Mouse (Mus musculus) ES-E14 (cell line): Measurements from ENCODE around the gene Robo2. TPM values are rescaled to one million over a fixed set of nuclear protein-coding genes. Genes with fewer than 3 reads are reported as not detected.

Experiments used
- DNase-seq: peaks from one replicate; pipeline ENCODE4 v3.0.0-alpha.2; 2013; ENCODE audit warnings: low read depth, low spot score
- H3K27ac ChIP-seq: 2 replicates; pipeline ENCODE4 v1.5.1; 2012; ENCODE audit warnings: low read depth, mild to moderate bottlenecking, low read length, moderate library complexity, mixed read lengths; ENCODE audit not compliant: poor library complexity, insufficient read depth, severe bottlenecking
- H3K36me3 ChIP-seq: 2 replicates; pipeline ENCODE4 v1.6.1; 2012; ENCODE audit warnings: mild to moderate bottlenecking, low read length, moderate library complexity, mixed read lengths; ENCODE audit not compliant: control insufficient read depth, poor library complexity, insufficient read depth, severe bottlenecking
- H3K4me1 ChIP-seq, 2 experiments: fragments of 150-350 bp in 1 of 2; sonication (generic) in 1 of 2; 2 replicates each; pipeline ENCODE4 v1.6.1; 2012; ENCODE audit warnings: low read length in 2 of 2, mild to moderate bottlenecking in 1 of 2, mixed read lengths in 1 of 2; ENCODE audit not compliant: control insufficient read depth in 2 of 2, insufficient read depth in 2 of 2, poor library complexity in 1 of 2
- H3K4me3 ChIP-seq, 2 experiments: fragments of 150-350 bp in 1 of 2; sonication (generic) in 1 of 2; 2 replicates each; pipeline ENCODE4 v1.5.1; 2012; ENCODE audit warnings: low read length in 2 of 2, low read depth in 1 of 2, mild to moderate bottlenecking in 1 of 2, mixed read lengths in 1 of 2; ENCODE audit not compliant: insufficient read depth in 1 of 2, poor library complexity in 1 of 2, severe bottlenecking in 1 of 2
- H3K9ac ChIP-seq: 2 replicates; pipeline ENCODE4 v1.6.1; 2012; ENCODE audit warnings: low read depth, mild to moderate bottlenecking, low read length, mixed read lengths; ENCODE audit not compliant: poor library complexity, insufficient read depth, severe bottlenecking
- H3K9me3 ChIP-seq: fragments of 150-350 bp; sonication (generic); 2 replicates; pipeline ENCODE4 v1.6.1; 2012; ENCODE audit warnings: low read depth, mild to moderate bottlenecking, low read length; ENCODE audit not compliant: control insufficient read depth, insufficient read depth
- CHD2 ChIP-seq: IDR thresholded peaks from 2 replicates; pipeline ENCODE4 v1.6.1; 2014; ENCODE audit warnings: mild to moderate bottlenecking, low read depth, low read length, inconsistent platforms
- HCFC1 ChIP-seq: IDR thresholded peaks from 2 replicates; pipeline ENCODE4 v1.6.1; 2012; ENCODE audit warnings: low read length, inconsistent platforms, borderline replicate concordance; ENCODE audit not compliant: insufficient read depth
- MAFK ChIP-seq: IDR thresholded peaks from 2 replicates; pipeline ENCODE4 v1.6.1; 2014; ENCODE audit warnings: mild to moderate bottlenecking, low read depth, low read length, inconsistent platforms; ENCODE audit not compliant: insufficient read depth
- ZC3H11A ChIP-seq: IDR thresholded peaks from 2 replicates; pipeline ENCODE4 v1.6.1; 2012; ENCODE audit warnings: low read depth, mild to moderate bottlenecking, inconsistent platforms, low read length, borderline replicate concordance
- ZNF384 ChIP-seq: IDR thresholded peaks from 2 replicates; pipeline ENCODE4 v1.6.1; 2012; ENCODE audit warnings: low read depth, low read length, inconsistent platforms
- in situ Hi-C, 2 experiments: fragments of 600-800 bp; cut with MboI; formaldehyde crosslinking; loops; one replicate each; pipeline ENCODE4 v1.15.1; 2025; ENCODE audit warnings: low sequenced_read_pairs in 2 of 2, inconsistent platforms in 1 of 2; ENCODE audit not compliant: unreplicated experiment in 2 of 2
- total RNA-seq: library from RNA; depleted of rRNA; stranded (reverse); fragments of 300-350 nt; gene quantifications from 2 replicates; pipeline ENCODE4 v1.2.3, GENCODE M21; 2012

Gene Robo2
- total RNA-seq, 1 experiment, result 5.5 TPM

- Histone ChIP-seq H3K4me1 (no peaks in the 10 kb centered on the region), H3K9ac (no peak overlapping the region), H3K9me3 (no peaks in the 10 kb centered on the region), H3K27ac (no peak overlapping the region), H3K36me3 (no peaks in the 10 kb centered on the region), H3K4me3 (no peak overlapping the region)
- DNase-seq, result no peak
- in situ Hi-C loops, result no loop called here
- TF ChIP-seq ZC3H11A, result no peak
- no peak for TF ChIP-seq MAFK
- TF ChIP-seq CHD2, result no peak
- TF ChIP-seq ZNF384, result no peak
- no peak for TF ChIP-seq HCFC1
Observed at GRCm38 (mm10) chr16:74216879-74217415, 194.7 kb downstream of the Robo2 start.

DNA sequence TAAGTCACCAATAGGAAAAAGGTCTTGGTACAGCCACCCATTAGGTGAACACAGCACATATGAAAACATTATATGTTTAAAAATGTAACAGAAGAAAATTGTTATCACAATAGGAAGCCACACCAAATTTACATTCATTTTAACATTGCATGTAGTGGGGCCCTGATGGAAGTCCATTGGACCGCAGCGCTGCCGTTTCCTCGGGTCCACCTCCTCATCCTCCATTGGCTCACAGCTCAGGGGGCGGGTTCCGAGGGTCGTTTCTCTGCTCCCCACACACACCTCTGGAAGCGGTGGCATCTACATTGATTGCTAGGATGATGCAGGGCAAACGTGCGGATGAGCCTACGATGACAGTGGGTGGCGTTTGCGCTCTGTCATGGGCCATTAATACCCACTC lies 195.8 kb downstream of the Robo2 start:
- Histone ChIP-seq H3K36me3 (no peaks in the 10 kb centered on the region), H3K9me3 (no peaks in the 10 kb centered on the region), H3K9ac (no peak overlapping the region), H3K4me3 (no peak overlapping the region), H3K27ac (no peak overlapping the region), H3K4me1 (no peaks in the 10 kb centered on the region)
- in situ Hi-C loops, result no loop called here
- TF ChIP-seq ZNF384, result no peak
- TF ChIP-seq HCFC1, result no peak
- no peak for TF ChIP-seq ZC3H11A
- TF ChIP-seq MAFK, result no peak
- no peak for TF ChIP-seq CHD2
- no peak for DNase-seq

GRCm38 (mm10) chr16:74200705-74201104 lies 210.9 kb downstream of the Robo2 start:
- H3K4me3 ChIP-seq, result no peak overlapping the region
- no peak for DNase-seq
- in situ Hi-C loops, result no loop called here
- no peak for TF ChIP-seq HCFC1
- TF ChIP-seq ZC3H11A, result no peak
- no peak for TF ChIP-seq CHD2
- no peak for TF ChIP-seq MAFK
- TF ChIP-seq ZNF384, result no peak
- no peak overlapping the region for H3K9ac ChIP-seq
- H3K36me3 ChIP-seq, result no peaks in the 10 kb centered on the region
- no peaks in the 10 kb centered on the region for H3K9me3 ChIP-seq
- no peak overlapping the region for H3K27ac ChIP-seq
- H3K4me1 ChIP-seq, result no peaks in the 10 kb centered on the region

DNA sequence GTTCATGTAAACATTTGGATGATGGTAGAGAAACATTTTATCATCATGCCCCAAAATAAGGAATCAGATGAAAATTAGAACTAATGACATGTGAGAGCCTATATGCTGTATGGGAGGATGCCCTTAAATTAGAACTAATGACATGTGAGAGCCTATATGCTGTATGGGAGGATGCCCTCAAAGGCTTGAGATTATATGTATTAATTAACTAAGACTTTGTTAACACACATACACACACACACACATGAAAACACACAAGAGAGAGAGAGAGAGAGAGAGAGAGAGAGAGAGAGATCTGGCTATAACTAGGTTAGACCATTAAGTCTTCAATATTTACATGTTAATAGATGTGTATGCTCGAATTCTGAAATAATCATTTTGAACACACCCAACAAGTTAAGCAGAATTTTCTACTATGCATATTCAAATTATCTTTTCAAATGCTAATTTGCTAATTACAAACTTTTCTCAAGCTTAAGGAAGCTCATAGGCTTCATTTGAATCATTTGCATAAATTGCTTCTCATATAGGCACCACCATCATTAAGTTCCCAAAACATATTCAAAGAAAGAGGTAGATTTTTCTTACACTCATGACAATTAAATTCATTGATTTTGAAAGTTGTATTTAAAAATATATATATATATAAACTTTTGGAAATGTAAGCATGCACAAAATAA lies 211.5 kb downstream of the Robo2 start:
- Histone ChIP-seq H3K9ac (no peak overlapping the region), H3K27ac (no peak overlapping the region), H3K4me3 (no peak overlapping the region), H3K36me3 (no peaks in the 10 kb centered on the region), H3K4me1 (no peaks in the 10 kb centered on the region), H3K9me3 (no peaks in the 10 kb centered on the region)
- in situ Hi-C loops, result no loop called here
- no peak for DNase-seq
- no peak for TF ChIP-seq CHD2
- no peak for TF ChIP-seq ZNF384
- TF ChIP-seq MAFK, result no peak
- TF ChIP-seq ZC3H11A, result no peak
- no peak for TF ChIP-seq HCFC1
